Mouse (Mus musculus) kidney, adult 2 months (tissue): ENCODE data around the gene Rai1.

ENCODE experiments used
- CTCF ChIP-seq: fragments of 200-500 bp; conservative IDR thresholded peaks from 2 replicates; pipeline ENCODE4 v1.5.1; 2011; ENCODE audit warnings: low read depth, mild to moderate bottlenecking, control low read depth, low read length, moderate library complexity, mixed read lengths; ENCODE audit not compliant: insufficient read depth, insufficient read length
- POLR2A ChIP-seq: fragments of 200-500 bp; IDR thresholded peaks from one replicate; pipeline ENCODE4 v1.6.1; 2011; ENCODE audit warnings: low read depth, low read length, control low read depth

GRCm38 (mm10) chr11:60235351-60235750 lies 130.5 kb downstream of the Rai1 start:
- no peak for TF ChIP-seq POLR2A
- TF ChIP-seq CTCF = no peak
